Mouse (Mus musculus) neural tube, embryonic 10.5 days (tissue): ENCODE data around the gene Ttc33.

Source experiments
- DNase-seq: peaks from one replicate; pipeline ENCODE4 v3.0.0-alpha.2; 2017; ENCODE audit warnings: low spot score; ENCODE audit errors: extremely low spot score

The Ttc33 gene

GRCm38 (mm10) chr15:5185366-5186292, at the start of gene Ttc33:
Gene Ttc33 (plus strand): TSS chr15:5185525.
- DNase-seq: peak; percentile 68

DNA sequence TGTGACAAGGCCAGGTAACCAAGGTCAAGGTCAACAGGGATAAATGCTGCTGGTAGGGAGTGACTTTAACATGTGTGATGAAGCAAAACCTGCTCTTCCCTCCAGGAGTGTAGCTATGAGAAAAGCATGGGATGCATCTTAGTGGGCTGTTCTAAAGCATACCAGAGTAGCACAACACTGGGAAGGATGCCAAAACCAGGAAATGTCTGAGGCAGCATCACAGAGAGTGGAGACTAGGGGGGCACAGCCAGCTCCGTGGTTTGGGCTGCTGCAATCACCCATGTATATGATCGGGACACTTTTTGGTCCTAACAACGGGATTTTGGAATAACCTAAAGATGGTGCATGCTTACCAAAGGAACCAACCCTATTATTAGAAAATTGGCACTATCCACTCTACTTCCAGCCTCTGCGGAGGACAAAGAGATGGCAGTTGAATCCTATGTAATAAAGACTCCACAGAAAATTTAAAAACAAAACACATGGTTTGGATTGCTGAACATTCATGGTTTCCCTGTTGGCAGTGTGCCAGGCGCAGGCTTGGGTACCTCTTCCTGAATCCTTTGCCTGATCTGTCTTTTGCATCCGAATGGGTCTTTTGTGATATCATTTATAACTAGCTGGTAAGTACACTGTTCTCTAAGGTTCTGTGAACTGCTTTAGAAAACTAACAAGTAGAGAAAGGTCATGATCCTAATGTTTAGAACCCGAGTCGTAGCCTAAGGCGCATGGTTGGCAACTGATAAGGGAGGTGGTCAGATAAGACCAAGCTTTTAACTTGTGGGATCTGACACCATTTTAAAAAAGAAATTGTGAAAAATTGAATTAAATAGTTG, 47.1 kb upstream of the Ttc33 start:
- DNase-seq: no peak

DNA sequence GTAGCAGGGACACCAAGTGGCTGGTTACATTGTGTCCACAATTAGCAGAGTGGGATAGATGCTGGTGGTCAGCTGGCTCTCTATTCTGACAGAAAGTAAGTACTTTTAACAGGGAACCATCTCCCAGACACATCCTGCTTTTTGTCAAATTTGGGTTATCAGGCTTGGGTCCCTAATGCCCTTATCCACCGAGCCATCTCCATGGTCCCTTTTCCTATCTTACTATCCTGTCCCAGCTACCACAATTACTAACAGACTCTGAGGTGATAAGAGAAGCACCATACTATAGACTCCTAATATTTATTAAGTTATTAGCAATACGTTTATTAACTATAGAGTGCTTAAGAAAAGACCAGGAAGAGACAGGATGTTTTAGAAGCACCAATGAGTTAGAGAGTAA, 46.0 kb upstream of the Ttc33 start:
- no peak for DNase-seq

DNA sequence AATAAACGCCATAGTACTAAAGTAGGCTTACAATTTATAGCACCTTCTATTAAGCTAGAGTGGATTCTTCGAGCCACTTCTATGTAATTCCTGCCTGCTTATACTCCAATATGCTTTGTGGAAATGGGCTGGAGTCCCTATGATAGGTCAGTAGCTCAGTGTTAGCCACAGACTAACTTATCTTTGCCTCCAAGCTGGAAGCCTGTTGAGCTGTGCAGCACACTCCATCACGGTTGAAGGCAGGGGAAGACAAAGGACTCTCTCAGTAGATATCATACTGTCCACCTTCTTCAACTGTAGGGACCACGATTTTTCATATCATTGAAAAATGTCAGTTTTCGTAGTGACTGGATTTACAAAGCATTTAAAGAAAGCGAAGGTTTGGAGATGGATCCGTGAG, 45.5 kb upstream of the Ttc33 start:
- no peak for DNase-seq

DNA sequence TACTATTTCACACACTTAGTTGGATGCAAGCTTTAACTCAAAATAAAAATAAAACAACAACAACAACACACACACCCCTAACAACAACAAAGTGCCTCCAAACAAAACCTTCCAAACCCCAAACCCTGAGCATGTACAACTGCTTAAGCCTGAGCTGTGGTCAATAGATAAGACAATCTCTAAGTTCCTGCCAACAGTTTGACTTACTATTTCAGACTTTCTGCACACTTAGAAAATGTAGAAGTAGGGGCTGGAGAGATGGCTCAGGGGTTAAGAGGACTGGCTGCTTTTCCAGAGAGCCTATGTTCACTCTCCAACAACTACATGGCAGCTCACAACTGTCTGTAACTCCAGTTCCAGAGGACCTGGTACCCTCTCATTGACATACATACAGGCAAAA, 45.0 kb upstream of the Ttc33 start:
- no peak for DNase-seq

- DNase-seq: no peak
Observed at GRCm38 (mm10) chr15:5142047-5142446, 43.3 kb upstream of the Ttc33 start.

GRCm38 (mm10) chr15:5142714-5143113, 42.6 kb upstream of the Ttc33 start:
- no peak for DNase-seq

- peak; percentile 73 for DNase-seq
Observed at GRCm38 (mm10) chr15:5143361-5144020, 41.8 kb upstream of the Ttc33 start, which contains the start of gene Prkaa1. Gene Prkaa1 (plus strand): TSS chr15:5143861.

DNA sequence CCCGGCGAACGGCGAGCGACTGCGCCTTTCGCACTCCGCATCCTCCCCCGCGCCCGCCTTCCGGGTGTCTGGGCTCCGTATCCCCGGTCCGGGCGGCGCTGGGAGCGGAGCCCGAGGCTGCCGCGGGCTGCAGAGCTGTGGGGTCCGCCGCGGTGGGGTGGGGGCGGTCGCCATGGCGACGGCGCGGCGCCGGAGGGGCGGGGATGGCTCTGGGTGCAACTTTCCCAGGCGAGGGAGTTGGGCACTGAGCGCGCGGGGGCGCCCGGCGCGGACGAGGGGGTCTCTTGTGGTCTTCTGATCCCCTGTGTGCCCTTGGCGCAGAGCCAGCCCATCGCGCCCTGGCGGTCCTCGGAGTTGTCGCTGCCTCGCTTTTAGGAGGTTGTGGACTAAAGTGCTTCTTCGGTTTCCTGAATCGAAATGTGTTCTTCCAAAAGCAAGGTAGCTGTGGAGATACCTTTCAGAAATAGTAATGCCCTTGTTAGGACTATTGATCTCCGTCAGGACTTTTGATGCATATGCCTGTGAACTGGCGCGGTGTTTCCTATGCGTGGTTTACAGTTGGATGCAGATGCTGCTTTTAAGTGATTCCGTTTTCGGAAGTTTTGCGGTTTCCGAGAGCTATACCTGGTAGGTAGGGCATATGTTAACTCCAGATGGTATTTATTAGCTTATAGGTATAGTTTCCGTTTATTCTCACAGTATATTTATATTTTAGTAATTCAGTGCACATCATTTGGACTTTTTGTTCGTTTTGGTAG, 41.1 kb upstream of the Ttc33 start:
- DNase-seq: peak; percentile 84

GRCm38 (mm10) chr15:5145196-5145945, 40.0 kb upstream of the Ttc33 start:
- DNase-seq: no peak

DNA sequence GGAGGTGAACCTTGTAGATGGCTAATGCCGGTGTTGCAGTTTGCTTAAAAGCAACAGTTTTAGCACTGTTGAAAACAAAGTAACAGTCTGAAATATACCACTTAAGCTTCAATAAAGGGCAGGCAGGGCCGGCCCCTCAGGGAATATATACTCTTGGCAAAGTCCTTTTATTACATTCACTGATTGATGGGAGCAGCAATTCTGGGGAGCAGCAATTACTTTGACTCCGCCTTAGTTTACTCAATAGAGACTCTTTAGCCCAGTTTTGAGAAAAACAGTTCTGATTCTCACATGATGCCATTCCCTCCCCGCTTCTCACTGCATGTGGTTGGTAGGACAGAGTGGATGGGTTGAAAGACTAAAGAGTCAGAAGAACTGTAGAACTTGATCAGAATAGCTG, 36.1 kb upstream of the Ttc33 start:
- no peak for DNase-seq

- no peak for DNase-seq
Observed at GRCm38 (mm10) chr15:5152171-5152570, 33.2 kb upstream of the Ttc33 start.

DNA sequence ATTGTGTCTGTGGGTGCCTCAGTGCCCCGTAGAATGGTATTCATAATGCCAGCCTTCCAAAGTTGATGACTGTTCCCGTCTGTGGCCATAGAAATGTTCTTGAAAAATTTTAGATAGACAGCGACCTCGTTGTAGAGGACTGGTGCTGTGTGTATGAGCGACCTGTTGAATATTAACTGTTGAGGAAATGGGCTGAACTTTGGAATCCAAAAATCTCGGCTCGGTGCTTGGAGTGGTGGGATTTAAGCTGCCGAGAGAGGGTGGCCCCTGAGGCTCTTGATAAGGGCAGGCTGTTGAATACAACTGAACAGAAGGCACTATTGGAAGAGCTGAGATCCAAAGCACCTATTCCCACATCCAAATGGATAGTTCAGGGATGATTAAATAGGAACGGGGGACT, 30.7 kb upstream of the Ttc33 start:
- DNase-seq: no peak

DNA sequence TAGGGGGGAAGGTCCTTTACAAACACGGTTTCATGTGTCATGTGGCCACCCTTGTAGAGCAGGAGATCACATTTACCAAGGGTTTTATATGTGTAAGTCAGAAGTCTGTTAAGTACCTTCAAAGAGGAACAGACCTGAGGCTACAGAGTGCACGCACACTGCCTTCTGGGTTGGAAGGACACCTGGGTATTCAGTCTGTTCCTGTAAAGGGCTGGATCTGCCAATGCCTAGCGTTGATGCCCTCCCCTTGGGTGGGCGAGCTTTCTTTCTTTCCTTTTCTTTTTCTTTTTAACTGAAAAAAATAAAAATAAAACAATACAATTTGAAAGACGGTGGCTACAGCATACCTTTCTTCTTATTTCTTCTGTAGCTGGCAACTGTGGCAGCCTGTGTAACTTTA, 30.2 kb upstream of the Ttc33 start:
- no peak for DNase-seq

DNA sequence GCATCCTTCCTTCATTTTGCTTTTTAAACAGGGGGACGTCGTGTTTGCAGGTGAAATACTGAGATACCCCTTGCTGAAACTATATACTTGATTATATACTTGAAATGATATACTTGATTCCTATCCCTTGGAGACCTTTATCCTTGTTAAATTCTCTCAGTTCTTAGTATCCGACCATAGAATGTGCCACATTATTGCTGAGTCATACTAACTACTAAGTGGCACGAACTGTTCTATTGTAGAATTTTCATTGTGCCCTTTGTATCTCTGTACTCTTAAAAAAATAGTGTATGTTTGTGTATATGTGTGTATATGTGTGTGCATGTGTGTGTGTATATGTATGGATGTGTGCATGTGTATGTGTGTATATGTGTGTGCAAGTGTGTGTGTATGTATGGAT, 29.0 kb upstream of the Ttc33 start:
- DNase-seq: no peak

- DNase-seq: no peak
Observed at GRCm38 (mm10) chr15:5157386-5157785, 27.9 kb upstream of the Ttc33 start.

GRCm38 (mm10) chr15:5158827-5159226, 26.5 kb upstream of the Ttc33 start:
- DNase-seq: no peak

- DNase-seq: no peak
Observed at GRCm38 (mm10) chr15:5165121-5165773, 20.1 kb upstream of the Ttc33 start.

DNA sequence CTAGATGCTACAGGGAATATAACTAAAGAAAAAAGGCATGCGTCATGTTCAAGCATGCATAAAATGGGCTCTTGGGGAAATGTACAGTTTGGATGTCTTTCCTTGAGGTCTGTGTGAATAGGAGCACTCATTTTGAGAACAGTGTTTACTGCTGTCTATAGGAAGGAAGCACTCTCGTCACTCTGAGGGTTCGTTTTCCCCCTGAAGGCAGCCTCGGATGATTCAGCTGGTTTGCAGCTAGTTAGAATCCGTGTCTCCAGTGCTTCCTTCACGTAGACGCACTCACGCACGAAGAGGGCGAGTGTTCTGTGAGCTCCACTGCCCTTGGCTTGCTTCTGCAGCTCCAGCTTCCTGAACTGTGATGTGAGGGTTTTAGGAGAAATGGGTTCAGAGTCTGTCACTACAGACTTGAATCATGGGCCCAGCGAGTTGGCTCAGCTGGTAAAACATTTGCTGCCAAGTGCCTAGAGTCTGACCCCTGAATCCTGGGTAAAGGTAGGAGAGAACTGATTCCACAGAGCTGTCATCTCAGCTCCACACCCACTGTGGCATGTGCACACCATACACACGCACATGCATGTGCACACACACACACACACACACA, 12.0 kb upstream of the Ttc33 start:
- DNase-seq: no peak
